Mouse (Mus musculus) ES-Bruce4 (cell line): ENCODE results near the gene Mlh1. TPM values are rescaled to one million over a fixed set of nuclear protein-coding genes. Genes with fewer than 3 reads are reported as not detected.

ENCODE experiments used
- H3K27ac ChIP-seq: 2 replicates; pipeline ENCODE4 v1.5.1; 2012; ENCODE audit warnings: low read length, inconsistent platforms; ENCODE audit not compliant: insufficient read depth
- H3K27me3 ChIP-seq: 2 replicates; pipeline ENCODE4 v1.6.1; 2012; ENCODE audit warnings: mild to moderate bottlenecking, low read length, inconsistent platforms; ENCODE audit not compliant: control insufficient read depth, poor library complexity, insufficient read depth, severe bottlenecking
- H3K36me3 ChIP-seq: 2 replicates; pipeline ENCODE4 v1.6.1; 2012; ENCODE audit warnings: inconsistent platforms, mild to moderate bottlenecking, low read length, moderate library complexity; ENCODE audit not compliant: control insufficient read depth, poor library complexity, insufficient read depth, severe bottlenecking
- H3K4me1 ChIP-seq: one replicate; pipeline ENCODE4 v1.8.1; 2011; ENCODE audit warnings: low read length; ENCODE audit not compliant: control insufficient read depth, insufficient read depth
- H3K4me3 ChIP-seq: 2 replicates; pipeline ENCODE4 v1.5.1; 2011; ENCODE audit warnings: low read depth, mild to moderate bottlenecking, low read length
- H3K9ac ChIP-seq: 2 replicates; pipeline ENCODE4 v1.6.1; 2012; ENCODE audit warnings: low read depth, mild to moderate bottlenecking, inconsistent platforms; ENCODE audit not compliant: poor library complexity, severe bottlenecking
- H3K9me3 ChIP-seq: replicated peaks from 2 replicates; pipeline ENCODE4 v1.6.1; 2012; ENCODE audit warnings: mild to moderate bottlenecking, low read length, inconsistent platforms; ENCODE audit not compliant: control insufficient read depth, poor library complexity, insufficient read depth, severe bottlenecking
- CTCF ChIP-seq: IDR thresholded peaks from one replicate; pipeline ENCODE4 v1.8.1; 2011; ENCODE audit warnings: low read depth, low read length
- EP300 ChIP-seq: IDR thresholded peaks from 2 replicates; pipeline ENCODE4 v1.6.1; 2011; ENCODE audit warnings: low read depth, low read length; ENCODE audit not compliant: insufficient read depth
- POLR2A ChIP-seq: IDR thresholded peaks from one replicate; pipeline ENCODE4 v1.8.1; 2011; ENCODE audit warnings: low read length; ENCODE audit not compliant: insufficient read depth
- polyA plus RNA-seq: library from polyadenylated mRNA; stranded (reverse); fragments of >200 nt; gene quantifications from 2 replicates; pipeline ENCODE4 v1.2.4, GENCODE M21; 2011; ENCODE audit warnings: low read depth; ENCODE audit not compliant: missing spikeins, insufficient read depth, insufficient read length

The Mlh1 gene
- polyA plus RNA-seq, 1 experiment: 73.9 TPM

- H3K27ac ChIP-seq: no peak overlapping the region
- no peaks in the 10 kb centered on the region for H3K4me1 ChIP-seq
- H3K4me3 ChIP-seq: no peak overlapping the region
- H3K27me3 ChIP-seq: no peaks in the 10 kb centered on the region
- no peak overlapping the region for H3K9ac ChIP-seq
- TF ChIP-seq EP300: no peak
- TF ChIP-seq POLR2A: no peak
- TF ChIP-seq CTCF: no peak
- peaks cover 2% of the 10 kb centered on the region; the same call in 1 of the 2 replicates for H3K36me3 ChIP-seq
- no peaks in the 10 kb centered on the region for H3K9me3 ChIP-seq
These were observed 74.5 kb downstream of the Mlh1 start for GRCm38 (mm10) chr9:111197116-111197515.

DNA sequence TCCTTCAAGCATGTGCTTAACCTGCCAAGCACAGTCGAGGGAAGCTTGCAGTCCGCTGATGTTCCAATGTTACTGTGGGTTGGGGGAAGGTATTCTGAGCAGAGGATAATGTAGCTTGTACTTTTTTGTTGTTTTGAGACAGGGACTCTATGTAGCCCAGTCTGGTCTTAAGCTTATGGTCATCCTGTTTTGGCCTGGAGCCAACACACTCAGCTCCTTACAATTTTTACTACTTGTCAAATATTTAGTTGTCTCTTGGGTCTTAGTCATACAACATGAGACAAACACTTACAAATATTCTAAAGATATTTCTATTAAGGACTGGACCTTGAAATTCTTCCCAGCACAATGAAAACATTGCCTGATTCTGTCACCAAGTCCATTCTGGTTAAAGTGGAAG is 78.4 kb downstream of the Mlh1 start:
- TF ChIP-seq EP300 (no peak), CTCF (no peak), POLR2A (no peak)

DNA sequence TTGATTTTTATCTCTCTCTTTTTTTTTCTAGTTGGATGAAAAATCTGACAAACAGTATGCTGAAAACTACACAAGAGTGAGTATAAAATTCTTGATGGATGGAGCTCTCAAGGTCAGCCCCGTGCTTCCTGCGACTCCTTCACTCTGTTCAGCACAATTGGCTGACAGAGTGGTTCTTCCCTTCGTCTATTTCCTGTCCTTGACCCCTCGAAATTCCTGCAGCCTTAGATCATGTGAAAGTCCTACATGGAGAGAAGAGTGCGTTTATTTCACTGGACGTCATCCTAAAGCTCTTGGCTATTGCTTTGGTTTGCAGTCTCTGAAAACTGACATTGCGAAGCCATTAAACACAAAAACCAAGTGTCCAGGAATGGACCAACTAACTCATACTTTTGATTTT is 82.9 kb downstream of the Mlh1 start:
- TF ChIP-seq EP300 (no peak), POLR2A (no peak), CTCF (no peak)
- Histone ChIP-seq H3K4me1 (no peaks in the 10 kb centered on the region), H3K9me3 (no peaks in the 10 kb centered on the region), H3K4me3 (no peak overlapping the region), H3K27me3 (no peaks in the 10 kb centered on the region), H3K27ac (no peak overlapping the region), H3K9ac (no peak overlapping the region), H3K36me3 (0 out of 2 replicates have a peak, but pooled peaks cover 2% of the 10 kb centered on the region)

More for the DNA sequence above, 78.4 kb downstream of the Mlh1 start:
- no peaks in the 10 kb centered on the region for H3K9me3 ChIP-seq
- H3K36me3 ChIP-seq: 0 out of 2 replicates have a peak, but pooled peaks cover 2% of the 10 kb centered on the region
- no peak overlapping the region for H3K4me3 ChIP-seq
- no peak overlapping the region for H3K27ac ChIP-seq
- no peaks in the 10 kb centered on the region for H3K4me1 ChIP-seq
- H3K27me3 ChIP-seq: no peaks in the 10 kb centered on the region
- H3K9ac ChIP-seq: no peak overlapping the region

DNA sequence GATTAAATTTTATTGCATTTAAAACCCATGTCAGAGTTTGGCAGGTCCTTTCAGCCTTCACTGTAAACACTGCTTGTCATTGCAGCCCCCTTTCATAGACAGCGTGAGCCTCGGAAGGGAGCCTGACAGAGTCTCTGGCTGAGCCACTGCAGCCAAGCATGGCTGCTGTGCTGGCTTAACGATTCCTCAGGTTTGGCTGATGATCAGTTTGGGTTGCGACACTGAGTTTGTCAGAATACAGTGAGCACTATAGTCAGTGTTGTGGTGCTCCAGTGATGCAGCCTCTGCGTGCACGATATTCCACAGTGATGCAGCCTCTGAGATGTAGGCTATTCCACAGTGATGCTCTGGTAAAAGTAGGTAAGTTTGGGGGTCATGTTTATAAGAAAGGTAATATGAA is 84.7 kb downstream of the Mlh1 start:
- TF ChIP-seq EP300 (no peak), POLR2A (no peak), CTCF (no peak)
- Histone ChIP-seq H3K4me3 (no peak overlapping the region), H3K27ac (no peak overlapping the region), H3K36me3 (0 out of 2 replicates have a peak, but pooled peaks cover 2% of the 10 kb centered on the region), H3K9me3 (no peaks in the 10 kb centered on the region), H3K27me3 (no peaks in the 10 kb centered on the region), H3K9ac (no peak overlapping the region), H3K4me1 (no peaks in the 10 kb centered on the region)

DNA sequence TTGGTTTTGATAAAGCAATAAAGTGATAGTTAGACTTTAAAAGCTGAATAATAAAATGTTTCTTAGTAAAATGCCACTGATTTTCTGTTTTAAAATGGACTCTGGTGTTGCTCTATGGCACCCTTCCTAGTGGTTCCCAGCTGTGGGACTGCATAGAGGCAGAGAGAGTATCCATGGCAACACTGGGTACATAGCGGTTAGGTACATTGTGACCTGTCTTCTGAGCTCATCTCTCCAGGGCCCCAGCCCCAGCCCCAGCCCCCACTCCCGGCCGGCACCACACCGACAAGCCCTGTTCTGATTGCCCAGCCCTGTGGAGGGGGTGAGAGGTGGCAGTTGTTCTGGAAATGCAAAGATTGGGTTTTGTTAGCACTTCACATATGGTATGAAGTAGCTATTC is 86.7 kb downstream of the Mlh1 start:
- Histone ChIP-seq H3K9me3 (no peaks in the 10 kb centered on the region), H3K4me1 (no peaks in the 10 kb centered on the region), H3K27me3 (no peaks in the 10 kb centered on the region), H3K9ac (no peak overlapping the region), H3K4me3 (no peak overlapping the region), H3K36me3 (no peaks in the 10 kb centered on the region), H3K27ac (no peak overlapping the region)
- TF ChIP-seq EP300 (no peak), CTCF (no peak), POLR2A (no peak)

- TF ChIP-seq POLR2A (no peak), EP300 (no peak), CTCF (no peak)
- Histone ChIP-seq H3K4me1 (no peaks in the 10 kb centered on the region), H3K27ac (no peak overlapping the region), H3K9me3 (no peaks in the 10 kb centered on the region), H3K27me3 (no peaks in the 10 kb centered on the region), H3K9ac (no peak overlapping the region), H3K4me3 (no peak overlapping the region), H3K36me3 (no peaks in the 10 kb centered on the region)
These were observed 89.4 kb downstream of the Mlh1 start for GRCm38 (mm10) chr9:111182176-111182575.
